Mouse (Mus musculus) kidney, embryonic 16.5 days (tissue): ENCODE measurements around the gene Wdr59. TPM values are rescaled to one million over a fixed set of nuclear protein-coding genes. Genes with fewer than 3 reads are reported as not detected.

Experiments used
- ATAC-seq: fragments of 200-750 bp; cut with Nextera tagmentation; 2 replicates; pipeline ENCODE4 v1.8.0; 2017; ENCODE audit warnings: moderate TSS enrichment; ENCODE audit not compliant: low FRiP score, low TSS enrichment
- H3K27ac ChIP-seq: fragments of 300-500 bp; sonication (generic); 2 replicates; pipeline ENCODE4 v1.5.1; 2014; ENCODE audit warnings: low read length
- H3K27me3 ChIP-seq: fragments of 300-500 bp; sonication (generic); 2 replicates; pipeline ENCODE4 v1.6.1; 2014; ENCODE audit warnings: low read length, control low read depth, mixed read lengths; ENCODE audit not compliant: insufficient read depth
- H3K36me3 ChIP-seq: fragments of 300-500 bp; sonication (generic); 2 replicates; pipeline ENCODE4 v1.6.1; 2014; ENCODE audit warnings: low read length, control low read depth, mixed read lengths; ENCODE audit not compliant: insufficient read depth
- H3K4me1 ChIP-seq: fragments of 300-500 bp; sonication (generic); 2 replicates; pipeline ENCODE4 v1.6.1; 2014; ENCODE audit warnings: low read length, control low read depth, mixed read lengths; ENCODE audit not compliant: insufficient read depth
- H3K4me2 ChIP-seq: fragments of 300-500 bp; sonication (generic); replicated peaks from 2 replicates; pipeline ENCODE4 v1.6.1; 2014; ENCODE audit warnings: low read depth, low read length
- H3K4me3 ChIP-seq: fragments of 300-500 bp; sonication (generic); 2 replicates; pipeline ENCODE4 v1.5.1; 2014; ENCODE audit warnings: mild to moderate bottlenecking, low read length
- H3K9ac ChIP-seq: fragments of 300-500 bp; sonication (generic); replicated peaks from 2 replicates; pipeline ENCODE4 v1.6.1; 2014; ENCODE audit warnings: low read length
- H3K9me3 ChIP-seq: fragments of 300-500 bp; sonication (generic); 2 replicates; pipeline ENCODE4 v1.6.1; 2016; ENCODE audit warnings: low read length, control low read depth
- WGBS: fragments of 180-500 bp; shearing (Covaris S2); extraction: QIAGEN DNeasy Blood & Tissue Kit; methylation state at CpG from one replicate; pipeline ENCODE4 v1.1.7; 2014; 5-methylcytosine and 5-hydroxymethylcytosine counted together
- microRNA-seq: library from miRNA; unstranded; fragments of <30 nt; microRNA quantifications from one replicate; pipeline ENCODE4, GENCODE M21; 2016
- polyA plus RNA-seq: library from polyadenylated mRNA; unstranded; fragments of >200 nt; fragmentation: Nextera tagmentation; extraction: Ambion mirVana; gene quantifications from 2 replicates; pipeline ENCODE4 v1.2.1, GENCODE M21; 2015

Gene Wdr59
- polyA plus RNA-seq, 1 experiment from 2014 or later = 7.8 TPM

DNA sequence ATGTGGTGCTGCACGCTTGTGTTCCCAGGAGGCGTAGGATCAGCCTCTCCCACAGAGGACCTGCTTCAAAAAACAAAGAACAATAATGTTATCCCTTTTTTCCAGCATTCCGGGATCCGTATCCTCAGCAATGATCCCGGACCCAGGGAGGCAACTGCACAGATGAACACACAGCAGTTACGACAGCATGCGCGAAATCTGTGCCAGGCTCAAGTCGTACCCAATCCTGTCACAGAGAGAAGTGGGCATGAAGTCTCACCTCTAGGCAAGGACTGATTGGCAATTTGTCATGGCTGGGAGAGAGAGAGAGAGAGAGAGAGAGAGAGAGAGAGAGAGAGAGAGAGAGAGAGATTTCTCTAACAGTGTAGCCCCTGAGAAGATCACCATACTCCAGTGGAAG lies 97.2 kb downstream of the Wdr59 start:
- H3K9ac ChIP-seq = no peak overlapping the region
- no peak overlapping the region for H3K4me3 ChIP-seq
- H3K36me3 ChIP-seq = no peaks in the 10 kb centered on the region
- no peak overlapping the region for H3K27ac ChIP-seq
- no peaks in the 10 kb centered on the region for H3K27me3 ChIP-seq
- H3K4me2 ChIP-seq = no peak overlapping the region
- no peaks in the 10 kb centered on the region for H3K4me1 ChIP-seq
- WGBS = 73% methylated on average over 9 of the region's 9 CpGs
- H3K9me3 ChIP-seq = no peaks in the 10 kb centered on the region
- no peak for ATAC-seq

DNA sequence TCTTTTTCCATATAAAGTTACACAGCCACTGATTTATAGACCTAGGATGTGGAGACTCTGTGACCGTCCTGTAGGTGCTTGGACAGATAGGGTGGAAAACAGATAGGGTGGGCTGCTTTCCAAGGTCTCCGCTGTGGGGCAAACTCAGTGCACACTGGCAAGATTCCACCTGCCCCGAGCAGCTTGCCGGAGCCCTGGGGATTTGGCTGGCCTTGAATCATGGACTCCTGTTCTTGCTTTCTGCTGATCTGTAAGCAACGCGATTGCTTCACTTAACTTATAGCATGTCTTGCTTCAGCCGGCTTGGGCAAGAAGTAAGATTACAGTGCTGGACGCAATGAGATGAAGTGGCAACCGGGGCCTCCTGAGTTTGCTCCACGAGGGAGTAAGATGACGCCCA lies 97.7 kb downstream of the Wdr59 start:
- no peaks in the 10 kb centered on the region for H3K36me3 ChIP-seq
- 0 out of 2 replicates have a peak, but pooled peaks have one; percentile 35 for ATAC-seq
- no peak overlapping the region for H3K4me2 ChIP-seq
- 48% methylated on average over 11 of the region's 11 CpGs for WGBS
- H3K9ac ChIP-seq = no peak overlapping the region
- H3K4me1 ChIP-seq = no peaks in the 10 kb centered on the region
- H3K9me3 ChIP-seq = no peaks in the 10 kb centered on the region
- H3K27ac ChIP-seq = no peak overlapping the region
- H3K27me3 ChIP-seq = no peaks in the 10 kb centered on the region
- H3K4me3 ChIP-seq = no peak overlapping the region

DNA sequence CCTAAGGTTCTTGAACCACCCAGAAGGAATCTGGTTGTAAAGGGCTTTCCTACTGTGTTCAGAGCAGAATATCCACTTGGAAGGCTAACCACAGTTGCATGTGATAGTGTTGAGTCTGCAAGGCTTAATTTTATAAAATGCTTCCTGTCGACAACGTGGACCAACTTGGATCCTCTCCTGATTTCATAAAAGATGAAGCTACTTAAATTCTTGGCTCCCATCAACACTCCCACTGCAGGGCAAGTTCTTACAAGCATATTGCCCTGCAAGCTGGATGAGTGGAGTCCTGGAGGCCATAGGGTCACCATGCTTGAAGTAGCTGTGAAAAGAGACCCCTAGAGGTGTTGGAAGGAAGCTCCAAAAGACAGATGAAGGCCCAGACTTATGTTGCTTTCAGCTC lies 99.3 kb downstream of the Wdr59 start:
- ATAC-seq = no peak
- H3K9me3 ChIP-seq = no peaks in the 10 kb centered on the region

DNA sequence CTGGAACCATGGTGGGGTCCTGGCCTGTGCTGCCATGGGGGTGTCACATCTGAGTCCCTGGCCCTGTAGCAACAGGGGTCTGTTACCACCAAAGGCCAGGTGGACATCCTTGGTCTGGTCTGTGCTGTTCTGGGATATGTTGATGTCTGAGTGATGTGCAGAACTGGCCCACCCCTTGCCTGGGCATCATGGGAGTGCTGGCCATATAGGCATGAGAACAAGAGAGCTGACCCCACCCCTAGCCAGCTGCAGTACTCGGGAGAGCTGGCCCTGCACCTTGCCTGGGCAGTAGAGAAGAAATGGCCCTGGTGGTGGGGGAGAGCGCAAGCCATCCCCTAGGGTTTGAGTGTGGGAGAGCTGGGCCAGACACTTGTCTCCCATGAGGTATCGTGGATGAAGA lies 102.7 kb downstream of the Wdr59 start:
- Histone ChIP-seq H3K27me3 (no peaks in the 10 kb centered on the region), H3K9me3 (no peaks in the 10 kb centered on the region), H3K4me2 (no peak overlapping the region), H3K36me3 (no peaks in the 10 kb centered on the region), H3K4me3 (no peak overlapping the region), H3K4me1 (no peaks in the 10 kb centered on the region), H3K9ac (no peak overlapping the region), H3K27ac (no peak overlapping the region)
- WGBS = 70% methylated on average over 3 of the region's 3 CpGs
- peak; percentile 19; the same call in 1 of the 2 replicates for ATAC-seq

More for the DNA sequence above, 99.3 kb downstream of the Wdr59 start:
- no peak overlapping the region for H3K4me2 ChIP-seq
- no peak overlapping the region for H3K9ac ChIP-seq
- no peaks in the 10 kb centered on the region for H3K4me1 ChIP-seq
- H3K27me3 ChIP-seq = no peaks in the 10 kb centered on the region
- H3K36me3 ChIP-seq = no peaks in the 10 kb centered on the region
- WGBS = 78% methylated on average over 2 of the region's 2 CpGs
- H3K27ac ChIP-seq = no peak overlapping the region
- H3K4me3 ChIP-seq = no peak overlapping the region

DNA sequence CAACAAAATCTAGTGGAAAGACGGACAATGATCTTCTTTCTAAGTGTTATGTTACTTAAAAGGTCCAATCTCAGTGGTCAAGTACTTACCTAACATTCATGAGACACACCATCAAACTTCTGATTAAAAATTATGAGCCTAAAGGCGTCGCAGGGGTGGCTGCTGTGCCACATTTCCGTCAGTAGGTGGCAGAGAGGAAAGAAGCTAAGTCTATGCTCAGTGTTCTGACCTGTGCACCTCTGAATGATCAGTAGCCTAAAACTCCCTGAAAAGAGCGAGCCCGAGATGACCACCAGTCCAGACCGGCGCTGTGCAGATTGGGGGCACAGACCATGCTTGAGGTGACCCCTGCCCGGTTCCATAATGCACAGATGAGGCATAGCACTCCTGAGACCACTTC lies 103.3 kb downstream of the Wdr59 start:
- no peak for ATAC-seq
- H3K9me3 ChIP-seq = no peaks in the 10 kb centered on the region

DNA sequence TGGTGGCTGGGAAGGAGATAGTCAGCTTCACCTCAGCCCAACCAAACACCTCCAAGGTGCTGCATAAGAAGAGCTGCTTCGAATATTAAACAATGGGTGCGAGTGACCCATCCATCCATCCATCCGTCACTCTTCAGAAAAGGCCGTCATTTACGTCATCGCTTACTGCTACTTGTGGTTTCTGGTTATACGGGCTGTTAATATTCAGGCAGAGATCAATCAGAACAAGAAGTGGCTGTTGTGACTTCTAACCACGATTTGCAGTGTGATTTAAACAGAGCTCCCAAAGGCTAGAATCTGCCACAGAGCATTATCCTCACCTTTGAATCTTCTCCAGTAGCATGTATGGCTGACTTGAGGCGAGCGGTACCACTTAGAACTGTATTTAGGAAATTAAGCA lies 104.7 kb downstream of the Wdr59 start:
- WGBS = 80% methylated on average over 10 of the region's 10 CpGs
- Histone ChIP-seq H3K9ac (no peak overlapping the region), H3K36me3 (no peaks in the 10 kb centered on the region), H3K27me3 (no peaks in the 10 kb centered on the region), H3K9me3 (no peaks in the 10 kb centered on the region), H3K4me3 (no peak overlapping the region), H3K4me2 (no peak overlapping the region), H3K4me1 (no peaks in the 10 kb centered on the region), H3K27ac (no peak overlapping the region)
- no peak for ATAC-seq

More for the DNA sequence above, 103.3 kb downstream of the Wdr59 start:
- WGBS = 32% methylated on average over 9 of the region's 9 CpGs
- Histone ChIP-seq H3K27ac (no peak overlapping the region), H3K4me2 (no peak overlapping the region), H3K27me3 (no peaks in the 10 kb centered on the region), H3K9ac (no peak overlapping the region), H3K36me3 (no peaks in the 10 kb centered on the region), H3K4me1 (no peaks in the 10 kb centered on the region), H3K4me3 (no peak overlapping the region)

DNA sequence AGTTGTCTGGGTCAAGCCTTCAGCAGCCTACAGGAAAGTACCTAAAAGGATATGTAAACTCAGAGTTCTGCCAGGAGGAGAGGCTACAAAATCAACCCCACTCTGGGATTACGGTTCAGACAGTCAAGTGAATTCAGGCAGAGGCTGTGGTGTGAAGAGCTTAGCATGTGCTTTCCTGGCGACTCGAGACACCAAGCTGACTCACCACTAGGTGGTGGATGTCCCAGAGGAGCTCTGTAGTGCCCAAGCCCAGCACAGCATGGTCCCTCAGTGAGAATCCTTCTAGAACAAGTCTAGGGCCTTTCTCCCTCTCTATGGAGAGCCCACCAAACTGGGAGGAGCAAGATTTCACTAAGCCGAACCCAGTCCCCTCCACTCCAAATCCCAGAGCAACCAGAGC lies 118.5 kb downstream of the Wdr59 start:
- no peak for ATAC-seq
- 51% methylated on average over 4 of the region's 4 CpGs for WGBS
- Histone ChIP-seq H3K4me1 (no peaks in the 10 kb centered on the region), H3K36me3 (no peaks in the 10 kb centered on the region), H3K4me2 (no peak overlapping the region), H3K4me3 (no peak overlapping the region), H3K27ac (no peak overlapping the region), H3K27me3 (no peaks in the 10 kb centered on the region), H3K9ac (no peak overlapping the region), H3K9me3 (no peaks in the 10 kb centered on the region)

Small RNA genes within 50 kb of the gene (microRNA-seq; reads per million reads assigned to microRNA genes)
- not detected for gene Mir1957b

Other genes with a start within 250 kb of the Wdr59 start
- gene Rfwd3, start 221.9 kb downstream of the Wdr59 start, polyA plus RNA-seq = 71.9 and 74.9 TPM in 2 replicates
- 1.8 and 2.5 TPM in 2 replicates for gene Mlkl, start 183.9 kb downstream of the Wdr59 start, polyA plus RNA-seq
- gene Fa2h, start 128.3 kb downstream of the Wdr59 start, polyA plus RNA-seq = 1.7 and 1.8 TPM in 2 replicates
- 19.8 and 19.9 TPM in 2 replicates for gene Znrf1, start 14.0 kb upstream of the Wdr59 start, polyA plus RNA-seq
- 2.3 and 2.8 TPM in 2 replicates for gene Ldhd, start 108.3 kb upstream of the Wdr59 start, polyA plus RNA-seq
- 20.5 and 23.1 TPM in 2 replicates for gene Zfp1, start 121.3 kb upstream of the Wdr59 start, polyA plus RNA-seq
- 0.35 TPM in 1 of 2 replicates, not detected in the other for gene Ctrb1, start 168.9 kb upstream of the Wdr59 start, polyA plus RNA-seq
- 49.6 and 60.1 TPM in 2 replicates for gene Bcar1, start 221.7 kb upstream of the Wdr59 start, polyA plus RNA-seq